Mouse (Mus musculus) kidney, embryonic 16.5 days (tissue): ENCODE data around the gene Dpf1. TPM values are rescaled to one million over a fixed set of nuclear protein-coding genes. Genes with fewer than 3 reads are reported as not detected.

Source experiments
- ATAC-seq: fragments of 200-750 bp; cut with Nextera tagmentation; 2 replicates; pipeline ENCODE4 v1.8.0; 2017; ENCODE audit warnings: moderate TSS enrichment; ENCODE audit not compliant: low FRiP score, low TSS enrichment
- H3K27ac ChIP-seq: fragments of 300-500 bp; sonication (generic); 2 replicates; pipeline ENCODE4 v1.5.1; 2014; ENCODE audit warnings: low read length
- H3K27me3 ChIP-seq: fragments of 300-500 bp; sonication (generic); 2 replicates; pipeline ENCODE4 v1.6.1; 2014; ENCODE audit warnings: low read length, control low read depth, mixed read lengths; ENCODE audit not compliant: insufficient read depth
- H3K36me3 ChIP-seq: fragments of 300-500 bp; sonication (generic); 2 replicates; pipeline ENCODE4 v1.6.1; 2014; ENCODE audit warnings: low read length, control low read depth, mixed read lengths; ENCODE audit not compliant: insufficient read depth
- H3K4me1 ChIP-seq: fragments of 300-500 bp; sonication (generic); 2 replicates; pipeline ENCODE4 v1.6.1; 2014; ENCODE audit warnings: low read length, control low read depth, mixed read lengths; ENCODE audit not compliant: insufficient read depth
- H3K4me2 ChIP-seq: fragments of 300-500 bp; sonication (generic); replicated peaks from 2 replicates; pipeline ENCODE4 v1.6.1; 2014; ENCODE audit warnings: low read depth, low read length
- H3K4me3 ChIP-seq: fragments of 300-500 bp; sonication (generic); 2 replicates; pipeline ENCODE4 v1.5.1; 2014; ENCODE audit warnings: mild to moderate bottlenecking, low read length
- H3K9ac ChIP-seq: fragments of 300-500 bp; sonication (generic); replicated peaks from 2 replicates; pipeline ENCODE4 v1.6.1; 2014; ENCODE audit warnings: low read length
- H3K9me3 ChIP-seq: fragments of 300-500 bp; sonication (generic); 2 replicates; pipeline ENCODE4 v1.6.1; 2016; ENCODE audit warnings: low read length, control low read depth
- WGBS: fragments of 180-500 bp; shearing (Covaris S2); extraction: QIAGEN DNeasy Blood & Tissue Kit; methylation state at CpG from one replicate; pipeline ENCODE4 v1.1.7; 2014; 5-methylcytosine and 5-hydroxymethylcytosine counted together
- polyA plus RNA-seq: library from polyadenylated mRNA; unstranded; fragments of >200 nt; fragmentation: Nextera tagmentation; extraction: Ambion mirVana; gene quantifications from 2 replicates; pipeline ENCODE4 v1.2.1, GENCODE M21; 2015

Gene Dpf1
- polyA plus RNA-seq, 1 experiment from 2014 or later, result 3.5 TPM

GRCm38 (mm10) chr7:29335841-29336671, 32.3 kb downstream of the Dpf1 start:
- H3K4me1 ChIP-seq, result peaks cover 5% of the 10 kb centered on the region; the same call in 1 of the 2 replicates
- no peak overlapping the region for H3K4me2 ChIP-seq
- WGBS, result 77% methylated on average over 6 of the region's 6 CpGs
- no peak for ATAC-seq
- peaks cover 18% of the 10 kb centered on the region; the same call in 1 of the 2 replicates for H3K36me3 ChIP-seq
- H3K9me3 ChIP-seq, result no peaks in the 10 kb centered on the region
- peaks cover 14% of the 10 kb centered on the region; the same call in 1 of the 2 replicates for H3K27me3 ChIP-seq
- H3K4me3 ChIP-seq, result no peak overlapping the region
- no peak overlapping the region for H3K9ac ChIP-seq
- H3K27ac ChIP-seq, result no peak overlapping the region

- H3K4me2 ChIP-seq, result no peak overlapping the region
- no peak overlapping the region for H3K9ac ChIP-seq
- peaks cover 10% of the 10 kb centered on the region; the same call in 1 of the 2 replicates for H3K36me3 ChIP-seq
- 84% methylated on average over 9 of the region's 9 CpGs for WGBS
- H3K27ac ChIP-seq, result no peak overlapping the region
- H3K4me3 ChIP-seq, result no peak overlapping the region
- no peak for ATAC-seq
- H3K9me3 ChIP-seq, result no peaks in the 10 kb centered on the region
- H3K27me3 ChIP-seq, result peaks cover 15% of the 10 kb centered on the region; the same call in 1 of the 2 replicates
- H3K4me1 ChIP-seq, result peaks cover 5% of the 10 kb centered on the region; the same call in 1 of the 2 replicates
These were observed 33.1 kb downstream of the Dpf1 start for GRCm38 (mm10) chr7:29336795-29337319.

- H3K27ac ChIP-seq, result no peak overlapping the region
- H3K4me3 ChIP-seq, result no peak overlapping the region
- no peak overlapping the region for H3K9ac ChIP-seq
- no peak overlapping the region for H3K4me2 ChIP-seq
- no peak for ATAC-seq
- H3K36me3 ChIP-seq, result peaks cover 7% of the 10 kb centered on the region; the same call in 1 of the 2 replicates
- no peaks in the 10 kb centered on the region for H3K9me3 ChIP-seq
- peaks cover 15% of the 10 kb centered on the region; the same call in 1 of the 2 replicates for H3K27me3 ChIP-seq
- 81% methylated on average over 2 of the region's 2 CpGs for WGBS
- H3K4me1 ChIP-seq, result peaks cover 5% of the 10 kb centered on the region; the same call in 1 of the 2 replicates
These were observed 34.0 kb downstream of the Dpf1 start for GRCm38 (mm10) chr7:29337766-29338165.

- Histone ChIP-seq H3K4me2 (no peak overlapping the region), H3K27me3 (peaks cover 15% of the 10 kb centered on the region; the same call in 1 of the 2 replicates), H3K36me3 (peaks cover 7% of the 10 kb centered on the region; the same call in 1 of the 2 replicates), H3K4me1 (peaks cover 5% of the 10 kb centered on the region; the same call in 1 of the 2 replicates), H3K27ac (no peak overlapping the region), H3K4me3 (no peak overlapping the region), H3K9ac (no peak overlapping the region), H3K9me3 (no peaks in the 10 kb centered on the region)
- ATAC-seq, result peak; percentile 31; the same call in 1 of the 2 replicates
- WGBS, result 57% methylated on average over 9 of the region's 9 CpGs
These were observed 34.7 kb downstream of the Dpf1 start for GRCm38 (mm10) chr7:29338351-29338919.

GRCm38 (mm10) chr7:29338984-29339679, 35.4 kb downstream of the Dpf1 start:
- H3K9ac ChIP-seq, result no peak overlapping the region
- H3K4me1 ChIP-seq, result peaks cover 5% of the 10 kb centered on the region; the same call in 1 of the 2 replicates
- peaks cover 15% of the 10 kb centered on the region; the same call in 1 of the 2 replicates for H3K27me3 ChIP-seq
- no peak overlapping the region for H3K27ac ChIP-seq
- H3K9me3 ChIP-seq, result no peaks in the 10 kb centered on the region
- no peak overlapping the region for H3K4me3 ChIP-seq
- H3K36me3 ChIP-seq, result peaks cover 7% of the 10 kb centered on the region; the same call in 1 of the 2 replicates
- H3K4me2 ChIP-seq, result no peak overlapping the region
- ATAC-seq, result peak; percentile 55; the same call in 1 of the 2 replicates
- WGBS, result 25% methylated on average over 14 of the region's 14 CpGs

GRCm38 (mm10) chr7:29340247-29340646, 36.5 kb downstream of the Dpf1 start:
- Histone ChIP-seq H3K4me3 (no peak overlapping the region), H3K4me2 (no peak overlapping the region), H3K36me3 (peaks cover 7% of the 10 kb centered on the region; the same call in 1 of the 2 replicates), H3K27me3 (peaks cover 15% of the 10 kb centered on the region; the same call in 1 of the 2 replicates), H3K27ac (no peak overlapping the region), H3K9ac (no peak overlapping the region), H3K4me1 (peaks cover 5% of the 10 kb centered on the region; the same call in 1 of the 2 replicates), H3K9me3 (no peaks in the 10 kb centered on the region)
- WGBS, result 72% methylated on average over 9 of the region's 9 CpGs
- ATAC-seq, result no peak

- Histone ChIP-seq H3K4me2 (no peak overlapping the region), H3K9me3 (no peaks in the 10 kb centered on the region), H3K36me3 (peaks cover 7% of the 10 kb centered on the region; the same call in 1 of the 2 replicates), H3K27ac (no peak overlapping the region), H3K4me1 (peaks cover 5% of the 10 kb centered on the region; the same call in 1 of the 2 replicates), H3K4me3 (no peak overlapping the region), H3K9ac (no peak overlapping the region), H3K27me3 (peaks cover 15% of the 10 kb centered on the region; the same call in 1 of the 2 replicates)
- ATAC-seq, result no peak
- 91% methylated on average over 8 of the region's 8 CpGs for WGBS
These were observed 37.1 kb downstream of the Dpf1 start for GRCm38 (mm10) chr7:29340838-29341237.

GRCm38 (mm10) chr7:29341722-29342121, 38.0 kb downstream of the Dpf1 start:
- no peak for ATAC-seq
- H3K4me3 ChIP-seq, result no peak overlapping the region
- WGBS, result 74% methylated on average over 12 of the region's 12 CpGs

GRCm38 (mm10) chr7:29342489-29343092, 38.8 kb downstream of the Dpf1 start:
- H3K9me3 ChIP-seq, result no peaks in the 10 kb centered on the region
- no peak overlapping the region for H3K4me2 ChIP-seq
- no peak overlapping the region for H3K9ac ChIP-seq
- H3K36me3 ChIP-seq, result peaks cover 2% of the 10 kb centered on the region; the same call in 1 of the 2 replicates
- no peak for ATAC-seq
- H3K4me1 ChIP-seq, result peaks cover 5% of the 10 kb centered on the region; the same call in 1 of the 2 replicates
- H3K4me3 ChIP-seq, result no peak overlapping the region
- no peak overlapping the region for H3K27ac ChIP-seq
- peaks cover 12% of the 10 kb centered on the region; the same call in 1 of the 2 replicates for H3K27me3 ChIP-seq
- 62% methylated on average over 8 of the region's 8 CpGs for WGBS

More at GRCm38 (mm10) chr7:29341722-29342121, 38.0 kb downstream of the Dpf1 start:
- H3K9me3 ChIP-seq, result no peaks in the 10 kb centered on the region
- peaks cover 15% of the 10 kb centered on the region; the same call in 1 of the 2 replicates for H3K27me3 ChIP-seq
- peaks cover 5% of the 10 kb centered on the region; the same call in 1 of the 2 replicates for H3K4me1 ChIP-seq
- H3K36me3 ChIP-seq, result peaks cover 7% of the 10 kb centered on the region; the same call in 1 of the 2 replicates
- no peak overlapping the region for H3K27ac ChIP-seq
- no peak overlapping the region for H3K9ac ChIP-seq
- H3K4me2 ChIP-seq, result no peak overlapping the region
